Mouse (Mus musculus) G1E (cell line): ENCODE data around the gene Dtx4. TPM values are rescaled to one million over a fixed set of nuclear protein-coding genes. Genes with fewer than 3 reads are reported as not detected.
A peak's percentile ranks its signal among the peaks of the same experiment; 100 is the strongest.

Experiments
- ATAC-seq: 2 replicates; pipeline ENCODE4 v1.8.0; 2016; ENCODE audit warnings: mild to moderate bottlenecking; ENCODE audit not compliant: insufficient number of reproducible peaks, poor library complexity, low FRiP score, severe bottlenecking; ENCODE audit errors: extremely low read depth
- DNase-seq: peaks from one replicate; pipeline ENCODE4 v3.0.0; 2012; ENCODE audit warnings: low spot score
- H3K27me3 ChIP-seq: 2 replicates; pipeline ENCODE4 v1.6.1; 2012; ENCODE audit warnings: mild to moderate bottlenecking, low read length, inconsistent platforms; ENCODE audit not compliant: insufficient read depth
- H3K36me3 ChIP-seq: replicated peaks from 2 replicates; pipeline ENCODE3; 2012; ENCODE audit warnings: mild to moderate bottlenecking, inconsistent platforms
- H3K4me1 ChIP-seq: 2 replicates; pipeline ENCODE4 v1.6.1; 2012; ENCODE audit warnings: low read depth, low read length, inconsistent platforms, mixed read lengths; ENCODE audit not compliant: insufficient read depth
- H3K4me3 ChIP-seq: 2 replicates; pipeline ENCODE4 v1.5.1; 2012; ENCODE audit warnings: low read depth, mild to moderate bottlenecking, inconsistent platforms, low read length, moderate library complexity, mixed read lengths
- H3K9me3 ChIP-seq: replicated peaks from 2 replicates; pipeline ENCODE4 v1.6.1; 2012; ENCODE audit warnings: inconsistent platforms
- CTCF ChIP-seq: IDR thresholded peaks from 2 replicates; pipeline ENCODE4 v1.5.1; 2012; ENCODE audit warnings: low read depth, low read length, inconsistent platforms, mixed read lengths
- GATA1 ChIP-seq: IDR thresholded peaks from 2 replicates; pipeline ENCODE4 v1.6.1; 2012; ENCODE audit warnings: borderline replicate concordance, low read length, inconsistent platforms, mixed read lengths
- GATA2 ChIP-seq: IDR thresholded peaks from 2 replicates; pipeline ENCODE4 v1.6.1; 2012; ENCODE audit warnings: low read depth, low read length, inconsistent platforms, borderline replicate concordance
- POLR2AphosphoS5 ChIP-seq: IDR thresholded peaks from 2 replicates; pipeline ENCODE4 v1.6.1; 2012; ENCODE audit warnings: low read depth, low read length, inconsistent platforms; ENCODE audit not compliant: insufficient replicate concordance
- TAL1 ChIP-seq: conservative IDR thresholded peaks from 2 replicates; pipeline ENCODE4 v1.6.1; 2012; ENCODE audit warnings: low read depth, low read length, inconsistent platforms, mixed read lengths
- polyA plus RNA-seq: library from polyadenylated mRNA; stranded (reverse); fragments of >175 nt; gene quantifications from 2 replicates; pipeline ENCODE4 v1.2.3, GENCODE M21; 2012
- total RNA-seq, 2 experiments: library from RNA; stranded (forward) in 1 of 2; stranded (reverse) in 1 of 2; fragments of 200-1000 nt in 1 of 2; fragments of >200 nt in 1 of 2; fragmentation: Nextera tagmentation in 1 of 2; gene quantifications; 2 replicates each; pipeline ENCODE4 v1.2.3; 2014 to 2017

The Dtx4 gene
- total and polyA plus RNA-seq, 3 experiments: 0.27 TPM; not detected in 2

DNA sequence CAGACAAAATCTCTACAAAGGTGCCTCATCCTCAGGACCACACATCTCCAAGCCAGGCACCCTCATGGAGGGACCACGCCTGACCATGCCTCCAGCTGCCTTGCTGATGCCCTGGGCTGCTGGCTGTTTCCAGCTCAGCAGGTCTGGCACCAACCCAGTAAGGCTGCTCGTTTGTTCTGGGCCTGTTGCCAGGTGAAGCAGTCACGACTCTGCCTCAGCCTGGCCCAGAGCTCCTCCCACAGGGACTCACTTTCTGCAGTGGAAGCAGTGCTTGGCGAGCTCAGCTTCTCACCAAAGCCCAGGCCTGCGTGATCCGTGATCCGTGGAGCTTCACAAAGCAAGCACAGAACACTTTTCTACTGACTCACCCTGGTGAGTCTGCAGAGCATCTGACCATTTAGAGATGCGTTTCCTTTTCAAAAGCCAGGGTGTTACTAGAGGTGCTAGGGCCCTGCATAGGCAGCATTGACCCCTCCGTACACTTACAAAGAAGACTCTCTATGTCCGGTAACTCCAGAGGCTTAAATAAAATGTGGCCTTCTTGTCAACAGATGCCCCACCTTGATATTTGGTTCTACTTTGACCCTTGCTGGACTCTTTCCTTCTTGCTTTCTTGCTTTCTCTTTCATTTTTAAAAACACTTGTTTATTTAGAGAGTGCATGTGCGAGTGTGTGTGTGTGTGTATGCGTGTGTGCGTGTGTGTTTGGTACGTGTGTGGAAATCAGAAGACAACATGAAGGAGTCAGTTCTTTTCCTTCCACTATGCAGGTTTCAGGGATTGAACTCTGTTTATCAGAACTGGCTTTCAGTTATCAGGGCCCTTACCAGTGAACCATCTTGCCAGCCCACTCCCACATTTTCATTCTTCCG lies 25.6 kb downstream of the Dtx4 start:
- Histone ChIP-seq H3K4me1 (peaks cover 2% of the 10 kb centered on the region; the same call in 1 of the 2 replicates), H3K36me3 (no peaks in the 10 kb centered on the region), H3K9me3 (no peaks in the 10 kb centered on the region), H3K27me3 (peaks cover 8% of the 10 kb centered on the region), H3K4me3 (no peak overlapping the region)
- no peak for TF ChIP-seq POLR2AphosphoS5
- DNase-seq: no peak
- no peak for ATAC-seq

DNA sequence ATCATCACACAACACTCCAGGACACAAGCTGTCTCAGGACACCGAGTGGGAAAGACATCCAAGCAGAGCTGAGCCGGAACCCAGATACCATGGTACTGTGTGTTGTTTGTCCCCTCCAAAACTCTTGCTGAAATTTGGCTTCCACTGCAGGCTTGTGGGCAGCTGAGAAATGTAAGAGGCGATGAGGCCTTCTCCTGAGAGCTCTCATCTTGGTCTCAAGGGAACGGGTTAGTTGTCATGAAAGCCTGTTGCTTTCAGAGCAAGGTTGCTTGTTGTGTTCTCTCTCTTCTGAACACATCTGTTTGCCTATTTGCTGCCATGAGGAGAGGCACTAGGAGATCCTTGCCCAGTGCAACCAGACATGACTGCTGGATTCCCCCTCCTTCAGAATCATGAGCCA lies 27.3 kb downstream of the Dtx4 start:
- Histone ChIP-seq H3K4me1 (peaks cover 2% of the 10 kb centered on the region; the same call in 1 of the 2 replicates), H3K4me3 (no peak overlapping the region)
- no peak for ATAC-seq

GRCm38 (mm10) chr19:12473201-12473641 lies 28.0 kb downstream of the Dtx4 start:
- Histone ChIP-seq H3K4me1 (peaks cover 2% of the 10 kb centered on the region; the same call in 1 of the 2 replicates), H3K27me3 (peaks cover 6% of the 10 kb centered on the region; the same call in 1 of the 2 replicates), H3K4me3 (no peak overlapping the region), H3K9me3 (no peaks in the 10 kb centered on the region), H3K36me3 (no peaks in the 10 kb centered on the region)
- ATAC-seq (no peak), DNase-seq (no peak)
- TF ChIP-seq POLR2AphosphoS5 (no peak), CTCF (no peak), TAL1 (no peak), GATA1 (no peak), GATA2 (no peak)

More for the DNA sequence above, 27.3 kb downstream of the Dtx4 start:
- no peak for TF ChIP-seq GATA2
- no peak for TF ChIP-seq CTCF
- TF ChIP-seq POLR2AphosphoS5: no peak
- TF ChIP-seq TAL1: no peak
- no peak for TF ChIP-seq GATA1
- no peak for DNase-seq
- no peaks in the 10 kb centered on the region for H3K36me3 ChIP-seq
- peaks cover 8% of the 10 kb centered on the region for H3K27me3 ChIP-seq
- H3K9me3 ChIP-seq: no peaks in the 10 kb centered on the region

GRCm38 (mm10) chr19:12472381-12472976 lies 28.8 kb downstream of the Dtx4 start:
- DNase-seq: no peak
- no peak for TF ChIP-seq TAL1
- no peak for TF ChIP-seq CTCF
- TF ChIP-seq GATA1: no peak
- TF ChIP-seq POLR2AphosphoS5: no peak
- no peak for TF ChIP-seq GATA2
- no peak overlapping the region for H3K4me3 ChIP-seq
- ATAC-seq: no peak
- H3K4me1 ChIP-seq: peaks cover 2% of the 10 kb centered on the region; the same call in 1 of the 2 replicates
- H3K9me3 ChIP-seq: no peaks in the 10 kb centered on the region
- H3K36me3 ChIP-seq: no peaks in the 10 kb centered on the region
- peaks cover 3% of the 10 kb centered on the region; the same call in 1 of the 2 replicates for H3K27me3 ChIP-seq

GRCm38 (mm10) chr19:12471866-12472265 lies 29.4 kb downstream of the Dtx4 start:
- H3K4me3 ChIP-seq: no peak overlapping the region
- no peak for DNase-seq
- TF ChIP-seq TAL1: no peak
- peaks cover 2% of the 10 kb centered on the region for H3K4me1 ChIP-seq
- H3K9me3 ChIP-seq: no peaks in the 10 kb centered on the region
- ATAC-seq: no peak
- peaks cover 3% of the 10 kb centered on the region; the same call in 1 of the 2 replicates for H3K27me3 ChIP-seq
- no peaks in the 10 kb centered on the region for H3K36me3 ChIP-seq

DNA sequence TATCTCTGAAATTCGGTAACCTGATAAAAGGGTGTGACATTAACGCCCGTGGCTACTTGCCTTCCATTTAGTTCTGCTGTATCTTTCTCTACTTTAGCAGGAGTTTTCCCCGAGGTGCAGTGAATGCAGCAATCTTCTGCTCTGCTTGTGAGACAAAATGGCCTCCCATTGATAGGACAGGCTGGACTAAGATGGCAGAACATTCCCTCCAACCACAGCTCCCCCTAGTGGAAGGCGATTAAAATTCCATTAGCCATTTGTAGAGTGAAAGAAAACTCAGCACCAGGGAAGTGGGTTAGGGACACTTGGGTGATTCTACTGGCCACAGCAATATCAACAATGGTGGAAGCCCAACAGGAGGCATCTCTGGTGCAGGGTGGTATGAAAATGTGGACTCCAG lies 33.8 kb downstream of the Dtx4 start:
- Histone ChIP-seq H3K27me3 (no peaks in the 10 kb centered on the region), H3K9me3 (no peaks in the 10 kb centered on the region), H3K36me3 (no peaks in the 10 kb centered on the region), H3K4me3 (no peak overlapping the region), H3K4me1 (no peaks in the 10 kb centered on the region; the same call in 1 of the 2 replicates)
- ATAC-seq: no peak
- DNase-seq: no peak
- TF ChIP-seq CTCF (no peak; the same call in none of the 2 replicates), TAL1 (no peak), GATA1 (no peak), POLR2AphosphoS5 (no peak), GATA2 (no peak)

- H3K36me3 ChIP-seq: no peaks in the 10 kb centered on the region
- TF ChIP-seq CTCF (peak; percentile 50; the same call in 1 of the 2 replicates), GATA1 (no peak), GATA2 (no peak)
- no peaks in the 10 kb centered on the region for H3K9me3 ChIP-seq
- no peak for ATAC-seq
- no peaks in the 10 kb centered on the region; the same call in 1 of the 2 replicates for H3K4me1 ChIP-seq
- H3K27me3 ChIP-seq: no peaks in the 10 kb centered on the region
- H3K4me3 ChIP-seq: no peak overlapping the region
- no peak for DNase-seq
These were observed 35.0 kb downstream of the Dtx4 start for GRCm38 (mm10) chr19:12466204-12466603.
